Mouse (Mus musculus) liver, postnatal 0 days (tissue): ENCODE measurements at regions not wholly inside any gene's neighbourhood (a gene's known extent, or its start where the extent isn't known, plus 50 kb on each side); places are given as distances from the start of the nearest gene placed in this dataset.

ENCODE experiments used
- CTCF ChIP-seq: sonication (generic); IDR thresholded peaks from 2 replicates; pipeline ENCODE4 v1.5.1; 2016; ENCODE audit warnings: antibody characterized with exemption, low read depth
- EP300 ChIP-seq: IDR thresholded peaks from 2 replicates; pipeline ENCODE4 v1.6.1; 2016; ENCODE audit warnings: antibody characterized with exemption, low read depth, mild to moderate bottlenecking

- TF ChIP-seq CTCF (no peak), EP300 (no peak)
These were observed 520.2 kb upstream of the Mki67 start for GRCm38 (mm10) chr7:136236391-136236790.
